Mouse (Mus musculus): ENCODE results near the gene Defb26.

Defb26 gene

GRCm38 (mm10) chr2:152472434-152472833 lies 39.1 kb downstream of the Defb26 start:
- ATAC-seq (ENCODE audit: insufficient number of reproducible peaks, low FRiP score, low TSS enrichment): no peak

DNA sequence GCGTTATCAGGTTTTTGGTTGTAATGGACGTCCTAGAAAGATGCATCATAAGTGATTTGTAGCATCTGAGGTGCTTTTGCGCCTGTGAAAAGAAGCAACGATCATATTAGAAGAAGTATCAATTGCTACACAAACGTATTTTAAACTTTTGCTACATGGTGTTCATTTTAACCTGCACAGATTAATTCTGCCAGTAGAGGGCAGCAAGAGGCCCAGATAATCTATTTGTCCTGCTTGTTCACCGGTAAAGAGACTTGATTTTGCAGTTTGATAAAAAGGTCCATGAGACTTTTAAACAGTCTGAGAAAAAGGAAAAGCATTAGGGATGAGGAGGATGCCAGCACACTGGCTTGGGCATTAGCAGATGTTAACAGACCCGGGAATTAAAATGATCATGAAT lies 40.5 kb downstream of the Defb26 start:
- ATAC-seq (ENCODE audit: insufficient number of reproducible peaks, low FRiP score, low TSS enrichment): no peak

DNA sequence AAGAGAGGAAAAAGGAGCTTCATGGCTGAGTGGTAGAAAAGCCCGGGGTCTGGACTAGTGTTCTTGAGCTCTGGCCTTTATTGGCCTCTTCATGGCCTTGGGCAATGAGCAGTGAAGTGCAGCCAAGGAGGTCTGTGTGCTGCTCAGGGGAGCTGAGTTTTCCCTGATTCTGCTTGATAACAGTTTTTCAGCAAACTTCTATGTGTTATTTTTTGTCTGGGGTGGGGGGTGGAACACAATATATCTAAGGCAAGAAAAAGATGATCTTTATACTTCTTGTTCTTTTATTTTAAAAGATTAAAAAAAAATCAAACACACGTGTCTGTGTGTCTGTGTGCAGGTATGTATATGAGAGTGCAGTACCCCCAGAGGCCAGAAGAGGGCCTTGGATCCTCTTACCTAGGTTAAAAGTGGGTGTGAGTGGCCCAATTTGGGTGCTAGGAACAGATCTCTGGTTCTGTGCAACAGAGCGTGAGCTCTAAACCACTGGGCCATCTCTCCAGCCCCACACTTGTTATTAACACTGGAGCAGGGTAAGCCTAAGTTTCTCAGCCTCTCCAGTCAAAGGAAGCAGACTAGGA lies 46.8 kb downstream of the Defb26 start, which contains the start of gene Defb23:
TSS of gene Defb23 (minus strand) at position 51 of the 581 bp plus-strand sequence.
- no peak for ATAC-seq (ENCODE audit: insufficient number of reproducible peaks, low FRiP score, low TSS enrichment)

- ATAC-seq (ENCODE audit: insufficient number of reproducible peaks, low FRiP score, low TSS enrichment): no peak
These were observed 52.3 kb downstream of the Defb26 start for GRCm38 (mm10) chr2:152459241-152459640.

Measured in cerebellum, adult (tissue).